Mouse (Mus musculus) kidney, embryonic 15.5 days (tissue): Measurements from ENCODE around the gene Hcn2. TPM values are rescaled to one million over a fixed set of nuclear protein-coding genes. Genes with fewer than 3 reads are reported as not detected.
A peak's percentile ranks its signal among the peaks of the same experiment; 100 is the strongest.
"Not testable (repeated sequence)": the region's sequence is repeated elsewhere in the genome, so short reads cannot be mapped to it uniquely, and the experiment has no call there.

Experiments used
- ATAC-seq: fragments of 200-750 bp; cut with Nextera tagmentation; replicated peaks from 2 replicates; pipeline ENCODE4 v1.8.0; 2017; ENCODE audit warnings: moderate TSS enrichment; ENCODE audit not compliant: low FRiP score
- H3K27ac ChIP-seq: fragments of 300-500 bp; sonication (generic); 2 replicates; pipeline ENCODE4 v1.5.1; 2015; ENCODE audit warnings: mild to moderate bottlenecking, inconsistent platforms
- H3K27me3 ChIP-seq: fragments of 300-500 bp; sonication (generic); 2 replicates; pipeline ENCODE4 v1.6.1; 2015; ENCODE audit warnings: inconsistent platforms
- H3K36me3 ChIP-seq: fragments of 300-500 bp; sonication (generic); 2 replicates; pipeline ENCODE4 v1.6.1; 2015; ENCODE audit warnings: inconsistent platforms
- H3K4me1 ChIP-seq: fragments of 300-500 bp; sonication (generic); 2 replicates; pipeline ENCODE4 v1.6.1; 2015; ENCODE audit warnings: inconsistent platforms
- H3K4me2 ChIP-seq: fragments of 300-500 bp; sonication (generic); 2 replicates; pipeline ENCODE4 v1.6.1; 2015; ENCODE audit warnings: moderate library complexity, mild to moderate bottlenecking, inconsistent platforms
- H3K4me3 ChIP-seq: fragments of 300-500 bp; sonication (generic); replicated peaks from 2 replicates; pipeline ENCODE4 v1.5.1; 2015; ENCODE audit warnings: mild to moderate bottlenecking, inconsistent platforms
- H3K9ac ChIP-seq: fragments of 300-500 bp; sonication (generic); 2 replicates; pipeline ENCODE4 v1.6.1; 2015; ENCODE audit warnings: mild to moderate bottlenecking, inconsistent platforms
- H3K9me3 ChIP-seq: fragments of 300-500 bp; sonication (generic); replicated peaks from 2 replicates; pipeline ENCODE4 v1.6.1; 2016; ENCODE audit warnings: inconsistent platforms
- WGBS: fragments of 180-500 bp; shearing (Covaris S2); methylation state at CpG from one replicate; pipeline ENCODE4 v1.1.7; 2015; ENCODE audit warnings: mixed read lengths; 5-methylcytosine and 5-hydroxymethylcytosine counted together
- polyA plus RNA-seq: library from polyadenylated mRNA; unstranded; fragments of >200 nt; fragmentation: Nextera tagmentation; extraction: Ambion mirVana; gene quantifications from 2 replicates; pipeline ENCODE4 v1.2.1, GENCODE M21; 2015

The Hcn2 gene
- polyA plus RNA-seq, 1 experiment from 2014 or later: 0.19 TPM

DNA sequence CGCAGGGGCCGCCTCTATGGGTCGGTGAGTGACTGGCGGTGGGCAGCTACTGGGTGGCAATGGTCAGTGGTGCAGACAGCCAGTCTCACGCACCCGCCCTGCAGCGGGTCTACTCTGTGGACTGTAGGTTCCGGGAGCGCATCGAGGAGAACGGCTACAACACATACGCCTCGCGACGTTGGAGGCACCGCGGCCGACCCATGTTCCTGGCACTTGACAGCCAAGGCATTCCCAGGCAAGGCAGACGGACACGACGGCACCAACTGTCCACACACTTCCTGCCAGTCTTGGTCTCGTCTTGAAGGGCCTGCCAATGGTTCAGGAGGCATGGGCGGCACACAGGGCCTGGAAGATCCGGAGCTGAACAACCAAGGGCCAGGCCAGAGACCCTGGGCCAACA, 40.2 kb downstream of the Hcn2 start:
- H3K9ac ChIP-seq: no peak overlapping the region
- H3K4me1 ChIP-seq: peaks cover 10% of the 10 kb centered on the region; the same call in 1 of the 2 replicates
- no peak overlapping the region for H3K27ac ChIP-seq
- 85% methylated on average over 24 of the region's 24 CpGs for WGBS
- ATAC-seq: no peak
- no peak overlapping the region for H3K4me3 ChIP-seq
- no peaks in the 10 kb centered on the region for H3K27me3 ChIP-seq
- no peaks in the 10 kb centered on the region for H3K9me3 ChIP-seq
- no peak overlapping the region for H3K4me2 ChIP-seq
- peaks cover 58% of the 10 kb centered on the region for H3K36me3 ChIP-seq

DNA sequence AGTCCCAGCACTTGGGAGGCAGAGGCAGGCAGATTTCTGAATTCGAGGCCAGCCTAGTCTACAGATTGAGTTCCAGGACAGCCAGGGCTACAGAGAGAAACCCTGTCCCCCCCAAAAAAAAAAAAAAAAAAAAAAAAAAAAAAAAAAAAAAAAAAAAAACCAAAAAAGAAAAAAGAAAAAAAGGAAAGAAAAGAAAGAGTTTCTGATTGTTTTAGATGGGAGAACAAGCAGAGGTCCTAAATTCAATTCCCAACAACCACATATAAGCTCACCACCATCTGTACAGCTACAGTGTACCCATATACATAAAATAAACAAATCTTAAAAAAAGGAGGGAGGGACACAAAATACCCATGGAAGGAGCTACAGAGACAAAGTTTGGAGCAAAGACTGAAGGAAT, 43.2 kb downstream of the Hcn2 start:
- peaks cover 69% of the 10 kb centered on the region for H3K36me3 ChIP-seq
- H3K4me3 ChIP-seq, H3K9ac ChIP-seq, H3K4me2 ChIP-seq, H3K27me3 ChIP-seq, H3K9me3 ChIP-seq, H3K27ac ChIP-seq, ATAC-seq: not testable (repeated sequence)
- H3K4me1 ChIP-seq: peaks cover 24% of the 10 kb centered on the region
- WGBS: 91% methylated on average over 1 of the region's 1 CpGs

DNA sequence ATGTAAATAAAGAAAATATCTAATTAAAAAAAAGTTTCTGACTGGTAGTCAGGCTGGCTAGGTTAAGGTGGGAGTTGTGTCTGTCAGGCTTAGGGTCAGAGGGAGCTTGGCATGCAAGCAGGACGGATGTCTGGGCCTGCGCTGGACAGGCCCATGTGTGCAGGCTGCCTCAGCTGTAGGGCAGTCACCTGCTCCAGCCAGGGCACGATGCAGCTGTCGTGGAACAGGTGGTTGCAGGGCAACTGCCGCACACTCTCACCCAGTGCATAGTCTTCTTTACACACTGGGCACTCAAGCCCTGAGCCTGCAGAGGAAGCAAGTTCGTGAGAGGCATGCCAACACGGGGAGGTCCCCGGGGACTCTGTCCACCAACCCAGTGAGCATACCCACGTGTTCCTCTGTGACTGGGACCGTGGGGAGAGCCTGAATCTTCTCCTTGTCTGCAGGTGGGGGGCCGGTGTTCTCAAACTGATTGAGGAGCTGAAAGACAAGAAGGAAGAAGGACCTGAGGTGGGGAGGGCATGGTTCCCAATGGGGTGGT, 44.2 kb downstream of the Hcn2 start:
- ATAC-seq: no peak
- Histone ChIP-seq H3K4me2 (no peak overlapping the region), H3K27ac (no peak overlapping the region), H3K36me3 (peaks cover 69% of the 10 kb centered on the region), H3K4me1 (peaks cover 25% of the 10 kb centered on the region), H3K27me3 (no peaks in the 10 kb centered on the region), H3K9ac (no peak overlapping the region), H3K9me3 (no peaks in the 10 kb centered on the region), H3K4me3 (no peak overlapping the region)
- WGBS: 93% methylated on average over 11 of the region's 11 CpGs

DNA sequence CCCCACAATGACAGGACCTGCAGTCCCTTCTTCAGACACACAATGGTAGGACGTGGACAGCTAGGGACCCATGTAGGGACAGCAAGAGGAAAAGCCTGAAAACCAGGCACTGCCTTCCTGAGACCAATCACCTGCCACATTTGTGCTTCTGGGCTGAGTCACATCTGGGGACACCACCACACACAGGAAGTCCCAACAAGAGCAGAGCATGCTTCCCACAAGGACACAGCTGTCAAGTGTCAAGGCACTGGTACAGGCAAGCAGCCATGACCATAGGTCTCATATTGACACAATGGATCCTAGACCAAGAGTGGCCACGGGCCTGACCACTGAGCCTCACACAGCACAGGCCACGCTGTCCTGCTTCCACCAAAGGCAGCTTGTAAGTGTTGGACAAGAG, 46.4 kb downstream of the Hcn2 start:
- Histone ChIP-seq H3K27ac (no peak overlapping the region), H3K4me3 (no peak overlapping the region), H3K4me2 (no peak overlapping the region), H3K36me3 (peaks cover 48% of the 10 kb centered on the region), H3K9me3 (no peaks in the 10 kb centered on the region), H3K9ac (no peak overlapping the region), H3K4me1 (peaks cover 34% of the 10 kb centered on the region), H3K27me3 (no peaks in the 10 kb centered on the region)
- no peak for ATAC-seq
- 79% methylated on average over 3 of the region's 3 CpGs for WGBS

DNA sequence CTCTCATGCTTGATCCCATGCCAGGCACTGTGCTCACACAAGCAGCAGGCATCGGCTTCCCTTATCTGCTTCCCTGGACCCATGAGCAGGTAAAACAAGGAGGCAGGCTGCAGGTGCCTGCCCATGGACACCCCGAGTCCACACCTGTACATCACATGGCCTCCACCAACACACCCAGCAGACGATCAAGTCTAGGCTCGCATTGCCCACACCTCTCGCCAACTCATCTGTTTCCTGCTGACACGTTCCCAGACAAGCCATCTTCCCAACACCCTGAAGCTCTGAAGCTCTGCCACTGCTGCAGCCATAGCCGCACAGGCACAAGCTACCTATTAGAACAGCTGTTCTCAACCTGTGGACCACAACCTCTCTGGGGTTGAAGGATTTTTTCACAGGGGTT, 47.8 kb downstream of the Hcn2 start:
- Histone ChIP-seq H3K4me1 (peaks cover 47% of the 10 kb centered on the region), H3K27ac (no peak overlapping the region), H3K4me2 (no peak overlapping the region), H3K9ac (no peak overlapping the region), H3K9me3 (no peaks in the 10 kb centered on the region), H3K36me3 (peaks cover 34% of the 10 kb centered on the region), H3K4me3 (no peak overlapping the region), H3K27me3 (no peaks in the 10 kb centered on the region)
- 82% methylated on average over 7 of the region's 7 CpGs for WGBS
- ATAC-seq: no peak

DNA sequence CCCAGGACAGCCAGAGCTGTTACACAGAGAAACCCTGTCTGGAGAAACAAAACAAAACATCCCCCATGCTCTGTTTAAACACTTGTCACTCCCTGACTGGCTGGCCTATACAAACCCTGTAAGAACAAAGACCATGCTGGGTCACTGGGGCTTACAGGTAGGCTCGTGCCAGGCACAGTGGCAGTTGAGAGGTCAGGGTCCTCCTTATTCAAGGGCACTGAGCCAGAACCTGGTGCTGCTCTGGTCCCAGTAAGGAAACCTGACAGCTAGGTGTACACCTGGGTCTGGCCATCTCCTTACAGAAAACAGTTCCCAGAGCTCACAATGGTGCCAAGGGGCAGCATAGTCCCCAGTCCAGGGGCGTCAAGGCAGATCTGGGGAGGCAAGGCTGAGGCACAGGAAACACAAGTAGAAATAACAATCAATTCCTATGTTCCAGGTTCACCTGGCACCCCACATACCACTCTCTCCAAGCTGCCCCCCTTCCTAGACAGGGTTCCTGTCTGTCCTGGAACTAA, 48.9 kb downstream of the Hcn2 start:
- Histone ChIP-seq H3K4me1 (peaks cover 47% of the 10 kb centered on the region), H3K27me3 (no peaks in the 10 kb centered on the region), H3K9ac (peak overlapping the region; percentile 96), H3K4me3 (peak overlapping the region; percentile 98), H3K4me2 (peak overlapping the region; percentile 91), H3K36me3 (peaks cover 25% of the 10 kb centered on the region), H3K9me3 (no peaks in the 10 kb centered on the region), H3K27ac (no peak overlapping the region)
- ATAC-seq: no peak
- 54% methylated on average over 2 of the region's 2 CpGs for WGBS

DNA sequence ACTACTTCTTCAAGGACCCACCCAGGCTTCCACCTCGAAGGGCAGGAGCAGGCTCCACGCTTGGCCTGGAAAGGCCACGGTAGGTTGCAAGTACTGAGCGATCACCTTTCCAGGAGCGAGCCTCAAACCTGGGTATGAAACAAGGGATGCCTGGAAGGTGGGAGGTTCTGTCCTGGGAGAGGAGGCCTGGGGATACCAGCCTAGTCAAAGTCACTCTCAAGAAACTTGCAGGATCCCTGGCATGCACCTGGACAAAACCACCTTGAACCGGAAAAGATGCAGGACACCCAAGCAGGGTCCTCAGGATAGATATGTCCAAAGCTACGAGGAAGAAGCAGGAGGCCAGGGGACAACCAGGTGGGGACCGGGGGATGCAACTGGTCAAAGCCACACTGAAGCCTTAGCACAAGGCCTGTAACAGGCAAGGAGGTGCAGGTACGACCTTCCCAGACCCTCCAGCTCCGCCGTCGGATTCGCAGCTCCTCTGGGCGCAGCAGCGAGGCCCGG, 49.6 kb downstream of the Hcn2 start:
- 7% methylated on average over 16 of the region's 16 CpGs for WGBS

DNA sequence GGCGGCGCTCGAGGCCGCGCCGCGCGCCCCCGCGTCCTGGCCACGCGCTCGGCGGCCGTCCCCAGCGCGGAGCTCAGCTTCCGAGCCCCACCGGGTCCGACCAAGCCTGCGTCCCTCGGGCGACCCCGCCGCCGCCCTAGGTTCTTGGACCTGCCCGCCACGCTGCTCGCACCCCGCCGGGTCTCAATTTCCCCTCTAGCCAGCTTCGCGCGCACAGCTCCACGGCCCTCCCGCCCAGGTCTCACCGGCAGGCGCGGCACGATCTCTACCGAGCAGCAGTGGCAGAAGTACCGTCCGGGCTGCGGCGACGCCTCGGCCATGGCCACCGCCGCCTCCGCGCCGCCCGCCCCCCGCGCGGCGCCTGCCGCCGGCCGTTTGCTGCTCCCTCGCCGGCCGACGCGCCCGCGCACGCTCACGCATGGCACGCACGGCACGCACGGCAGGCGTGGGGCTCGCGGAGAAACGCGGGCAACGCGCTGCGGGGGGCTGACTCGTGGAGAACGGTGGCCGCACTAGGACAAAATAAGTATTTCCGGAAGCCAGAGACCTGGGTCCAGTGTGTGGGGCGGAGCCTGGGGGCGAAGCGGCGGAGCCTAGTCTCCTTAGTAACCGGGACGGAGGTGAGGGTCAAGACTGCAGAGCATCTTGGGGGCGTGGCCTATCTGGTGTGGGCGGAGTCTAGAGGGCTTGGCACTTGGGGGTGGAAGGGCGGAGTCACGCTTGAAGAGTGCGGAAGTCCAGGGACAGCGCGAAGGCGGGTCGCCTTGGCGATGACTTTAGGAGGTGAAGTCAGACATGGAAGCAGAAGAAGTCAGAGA, 50.3 kb downstream of the Hcn2 start, which contains the start of gene Rnf126:
Gene Rnf126, minus strand, starts transcription at position 445 of the 818 bp plus-strand sequence.
- Histone ChIP-seq H3K4me3 (peak within 1 kb of the TSS; percentile 98), H3K27me3 (no peaks in the 10 kb centered on the region), H3K9me3 (no peaks in the 10 kb centered on the region), H3K4me2 (peak within 1 kb of the TSS; percentile 91), H3K27ac (peak within 1 kb of the TSS; percentile 97), H3K36me3 (peaks cover 11% of the 10 kb centered on the region), H3K4me1 (peaks cover 47% of the 10 kb centered on the region), H3K9ac (peak within 1 kb of the TSS; percentile 96)
- WGBS: 1% methylated on average over 101 of the region's 101 CpGs
- peak; percentile 92 for ATAC-seq

More for the DNA sequence above, 49.6 kb downstream of the Hcn2 start:
- H3K4me1 ChIP-seq: peaks cover 47% of the 10 kb centered on the region
- no peaks in the 10 kb centered on the region for H3K9me3 ChIP-seq
- no peaks in the 10 kb centered on the region for H3K27me3 ChIP-seq
- H3K36me3 ChIP-seq: peaks cover 18% of the 10 kb centered on the region
- peak overlapping the region; percentile 91 for H3K4me2 ChIP-seq
- peak overlapping the region; percentile 97 for H3K27ac ChIP-seq
- no peak for ATAC-seq
- peak overlapping the region; percentile 96 for H3K9ac ChIP-seq
- peak overlapping the region; percentile 98 for H3K4me3 ChIP-seq

DNA sequence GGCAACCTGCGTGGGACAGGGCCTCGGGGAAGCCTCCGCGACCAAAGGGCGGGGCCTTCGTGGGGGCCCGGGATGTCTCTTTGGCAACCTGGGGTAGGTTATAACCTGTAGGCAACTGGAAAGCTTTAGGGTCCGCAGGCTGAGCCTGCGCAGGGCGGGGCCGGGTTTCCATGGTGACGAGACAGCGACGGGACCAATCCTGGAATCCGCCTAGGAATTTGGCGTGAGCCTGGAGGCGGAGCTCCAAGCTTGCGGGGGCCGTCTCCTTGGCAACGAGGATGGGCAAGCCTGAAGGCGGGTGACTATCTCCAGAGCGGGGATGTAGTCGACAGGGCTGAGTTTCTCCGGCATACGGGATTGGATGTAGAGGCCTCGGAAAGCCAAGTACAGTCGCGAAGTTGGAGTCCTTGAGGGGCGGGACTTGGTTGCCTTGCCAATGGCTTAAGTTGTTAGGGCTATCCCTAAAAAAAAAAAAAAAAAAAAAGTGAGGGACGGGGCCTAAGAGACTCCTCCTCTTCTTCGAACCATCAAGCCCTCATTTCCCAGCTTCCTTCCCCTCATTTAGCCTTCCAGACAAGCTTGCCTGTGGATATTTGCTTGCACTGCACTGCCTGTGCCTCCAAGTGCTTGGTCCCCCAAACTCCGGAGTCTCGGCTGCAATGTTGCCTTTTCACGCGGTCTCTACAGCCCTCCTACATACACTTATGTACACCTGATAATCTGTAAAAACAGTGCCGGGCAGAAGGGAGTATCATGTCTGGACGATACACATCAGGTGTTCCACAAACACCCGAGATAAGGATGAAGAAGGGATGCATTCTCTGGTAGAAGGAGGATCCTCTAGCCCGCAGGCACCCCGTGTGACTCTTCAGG, 51.2 kb downstream of the Hcn2 start:
- WGBS: 9% methylated on average over 40 of the region's 40 CpGs
- ATAC-seq: peak; percentile 82
- H3K27me3 ChIP-seq: no peaks in the 10 kb centered on the region
- peak overlapping the region; percentile 98 for H3K4me3 ChIP-seq
- peaks cover 47% of the 10 kb centered on the region for H3K4me1 ChIP-seq
- peaks cover 2% of the 10 kb centered on the region for H3K36me3 ChIP-seq
- no peaks in the 10 kb centered on the region for H3K9me3 ChIP-seq
- peak overlapping the region; percentile 91 for H3K4me2 ChIP-seq
- H3K27ac ChIP-seq: peak overlapping the region; percentile 97
- H3K9ac ChIP-seq: peak overlapping the region; percentile 43; the same call in 1 of the 2 replicates

DNA sequence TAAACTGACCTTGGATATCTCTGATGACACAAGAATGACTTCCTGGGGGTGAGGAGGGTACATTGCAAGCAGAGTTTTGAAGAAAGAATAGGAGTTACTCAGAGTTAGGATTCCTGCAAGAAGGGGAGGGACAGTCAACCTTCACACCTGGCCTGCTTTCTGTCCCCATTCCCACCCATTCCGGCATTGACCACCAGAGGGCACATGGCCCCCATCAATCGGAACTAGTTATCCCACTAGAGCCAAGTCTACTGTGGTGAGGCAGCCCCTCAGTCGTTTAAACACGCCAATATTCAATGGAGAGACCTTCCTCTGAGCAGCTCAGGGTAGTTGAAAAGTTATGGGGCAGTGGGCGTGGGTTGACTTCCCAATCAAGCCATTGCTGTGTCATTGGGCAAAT, 52.0 kb downstream of the Hcn2 start:
- WGBS: under 1% methylated on average over 5 of the region's 5 CpGs
- Histone ChIP-seq H3K4me3 (no peak overlapping the region), H3K9me3 (no peaks in the 10 kb centered on the region), H3K27me3 (no peaks in the 10 kb centered on the region), H3K4me1 (peaks cover 45% of the 10 kb centered on the region), H3K9ac (no peak overlapping the region), H3K4me2 (peak overlapping the region; percentile 91), H3K36me3 (no peaks in the 10 kb centered on the region), H3K27ac (0 out of 2 replicates have a peak overlapping the region, but pooled peaks have one; percentile 0)
- no peak for ATAC-seq

DNA sequence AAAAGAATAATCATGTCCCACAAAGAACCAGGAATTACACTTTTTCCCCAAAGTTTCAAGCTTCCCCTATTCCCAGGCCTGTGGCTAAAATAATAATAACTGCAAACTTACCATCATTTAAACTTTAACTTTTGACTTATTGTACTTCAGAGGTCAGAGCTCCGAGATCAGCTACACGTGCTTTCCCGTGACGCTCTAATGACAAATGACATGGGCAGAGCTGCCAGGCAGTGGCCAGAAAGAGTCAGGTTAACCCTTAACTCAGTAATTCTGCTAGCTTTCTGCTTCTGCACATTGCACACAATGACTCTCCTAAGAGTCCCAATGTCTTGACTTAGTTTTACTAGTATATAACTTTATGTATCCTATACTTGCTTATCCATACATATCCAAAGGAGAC, 52.9 kb downstream of the Hcn2 start:
- WGBS: 18% methylated on average over 4 of the region's 4 CpGs
- ATAC-seq: no peak
- H3K4me2 ChIP-seq: no peak overlapping the region
- no peak overlapping the region for H3K9ac ChIP-seq
- no peaks in the 10 kb centered on the region for H3K36me3 ChIP-seq
- no peaks in the 10 kb centered on the region for H3K9me3 ChIP-seq
- peaks cover 35% of the 10 kb centered on the region for H3K4me1 ChIP-seq
- no peak overlapping the region for H3K4me3 ChIP-seq
- H3K27me3 ChIP-seq: no peaks in the 10 kb centered on the region
- no peak overlapping the region for H3K27ac ChIP-seq
